Mouse (Mus musculus) liver, postnatal 0 days (tissue): ENCODE results near the gene Itpr2.

ENCODE experiments used
- CTCF ChIP-seq: sonication (generic); IDR thresholded peaks from 2 replicates; pipeline ENCODE4 v1.5.1; 2016; ENCODE audit warnings: antibody characterized with exemption, low read depth
- EP300 ChIP-seq: IDR thresholded peaks from 2 replicates; pipeline ENCODE4 v1.6.1; 2016; ENCODE audit warnings: antibody characterized with exemption, low read depth, mild to moderate bottlenecking

DNA sequence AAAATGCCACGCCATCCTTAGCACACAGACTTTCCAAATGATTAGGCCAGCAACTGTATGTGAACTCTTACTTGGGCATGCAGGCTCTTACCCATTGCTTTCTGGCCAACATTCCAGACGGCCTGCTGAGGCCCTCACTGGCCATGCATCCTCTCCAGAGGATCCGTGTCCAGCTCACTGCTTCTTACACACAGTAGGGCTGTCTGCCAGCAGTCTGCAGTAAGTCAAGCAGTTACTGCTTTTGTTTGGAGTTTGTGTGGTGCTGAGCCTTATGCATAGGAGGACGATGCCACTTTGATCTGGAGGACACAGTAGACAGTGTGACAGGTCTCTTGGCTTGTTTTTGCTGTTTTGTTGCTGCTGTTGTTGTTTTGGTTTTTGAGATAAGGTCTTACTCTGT lies 36.6 kb upstream of the Itpr2 start:
- TF ChIP-seq CTCF (no peak), EP300 (no peak)
